Mouse (Mus musculus) testis, postnatal 14 days (tissue): ENCODE measurements around the gene Neb.

Experiments used
- DNase-seq: peaks from one replicate; pipeline ENCODE4 v3.0.0; 2021; ENCODE audit warnings: low spot score

The Neb gene

GRCm38 (mm10) chr2:52310757-52311156, 67.5 kb downstream of the Neb start:
- no peak for DNase-seq

- DNase-seq = no peak
These were observed 71.6 kb downstream of the Neb start for GRCm38 (mm10) chr2:52306635-52307034.

- DNase-seq = no peak
These were observed 73.7 kb downstream of the Neb start for GRCm38 (mm10) chr2:52304554-52304953.

- no peak for DNase-seq
These were observed 74.9 kb downstream of the Neb start for GRCm38 (mm10) chr2:52303405-52303804.

GRCm38 (mm10) chr2:52297969-52298368, 80.3 kb downstream of the Neb start:
- no peak for DNase-seq

GRCm38 (mm10) chr2:52296779-52297178, 81.5 kb downstream of the Neb start:
- DNase-seq = no peak

GRCm38 (mm10) chr2:52287436-52287835, 90.8 kb downstream of the Neb start:
- DNase-seq = no peak

GRCm38 (mm10) chr2:52286421-52286820, 91.9 kb downstream of the Neb start:
- DNase-seq = no peak

GRCm38 (mm10) chr2:52272146-52272545, 106.1 kb downstream of the Neb start:
- no peak for DNase-seq

GRCm38 (mm10) chr2:52270911-52271310, 107.4 kb downstream of the Neb start:
- DNase-seq = no peak

GRCm38 (mm10) chr2:52262149-52262548, 116.1 kb downstream of the Neb start:
- DNase-seq = no peak

GRCm38 (mm10) chr2:52252037-52252436, 126.2 kb downstream of the Neb start:
- no peak for DNase-seq

- no peak for DNase-seq
These were observed 129.9 kb downstream of the Neb start for GRCm38 (mm10) chr2:52248316-52248826.

GRCm38 (mm10) chr2:52245091-52245490, 133.2 kb downstream of the Neb start:
- DNase-seq = no peak

GRCm38 (mm10) chr2:52242691-52243090, 135.6 kb downstream of the Neb start:
- no peak for DNase-seq

GRCm38 (mm10) chr2:52237892-52238291, 140.4 kb downstream of the Neb start:
- DNase-seq = no peak

- no peak for DNase-seq
These were observed 150.7 kb downstream of the Neb start for GRCm38 (mm10) chr2:52227584-52227983.

- DNase-seq = no peak
These were observed 153.9 kb downstream of the Neb start for GRCm38 (mm10) chr2:52224366-52224765.

- no peak for DNase-seq
These were observed 158.2 kb downstream of the Neb start for GRCm38 (mm10) chr2:52220074-52220473.

- DNase-seq = no peak
These were observed 162.3 kb downstream of the Neb start for GRCm38 (mm10) chr2:52215945-52216344.

GRCm38 (mm10) chr2:52212561-52212961, 165.7 kb downstream of the Neb start:
- DNase-seq = no peak

GRCm38 (mm10) chr2:52211358-52211899, 166.8 kb downstream of the Neb start:
- no peak for DNase-seq

GRCm38 (mm10) chr2:52210685-52211084, 167.6 kb downstream of the Neb start:
- no peak for DNase-seq

GRCm38 (mm10) chr2:52204992-52205391, 173.3 kb downstream of the Neb start:
- DNase-seq = no peak
